In genomic region chr1:126656246-126656645, GRCm38 (mm10) we compare ENCODE assay signal across 9 mouse cellular contexts.
A peak's percentile ranks its signal among the peaks of the same experiment; 100 is the strongest.
DNase-seq lines count a peak whose midpoint lies in the region.
"Had no signal": no experiment of that assay in that cellular context is flagged by ENCODE, and none has a peak within 500 bp of the region (broad histone marks: within the 10 kb centered on the region; RNA-seq: fewer than 3 reads in every experiment).

No protein-coding gene starts in this region.

- DNase-seq in Muller cell, postnatal 12 days (ENCODE audit: inconsistent ontology term): peak; percentile 88
- peak; percentile 52 for DNase-seq in brain, embryonic 18.5 days (ENCODE audit: low read depth, low spot score)
- peak; percentile 11 to 20 for DNase-seq in gastrocnemius, adult 8-10 months (ENCODE audit: low spot score in 2 of 2)
- DNase-seq in left cerebral cortex, adult 18-20 months (ENCODE audit: low spot score in 2 of 2): peak; percentile 44 to 68
- DNase-seq in embryo, embryonic 9.5 days (ENCODE audit: extremely low spot score): no peak
- DNase-seq in kidney, postnatal 25 days: no peak
- no peak for DNase-seq in spleen, postnatal 10 days (ENCODE audit: low spot score in 2 of 2)
- no peak for DNase-seq in testis, postnatal 10 days (ENCODE audit: low spot score)
- DNase-seq: kidney, postnatal 36 days had no signal

Comparison
In these comparisons a context has a peak if more than half of its experiments do, and no peak if none do; other contexts are left out.
1. DNase-seq: peak in Muller cell, postnatal 12 days (single experiment), brain, embryonic 18.5 days (single experiment), gastrocnemius, adult 8-10 months (2 of 2) and left cerebral cortex, adult 18-20 months (2 of 2); none in embryo, embryonic 9.5 days (single experiment), kidney, postnatal 25 days (0 of 2), spleen, postnatal 10 days (0 of 2) and testis, postnatal 10 days (single experiment).